Mouse (Mus musculus): ENCODE measurements around the gene Nadk.

DNA sequence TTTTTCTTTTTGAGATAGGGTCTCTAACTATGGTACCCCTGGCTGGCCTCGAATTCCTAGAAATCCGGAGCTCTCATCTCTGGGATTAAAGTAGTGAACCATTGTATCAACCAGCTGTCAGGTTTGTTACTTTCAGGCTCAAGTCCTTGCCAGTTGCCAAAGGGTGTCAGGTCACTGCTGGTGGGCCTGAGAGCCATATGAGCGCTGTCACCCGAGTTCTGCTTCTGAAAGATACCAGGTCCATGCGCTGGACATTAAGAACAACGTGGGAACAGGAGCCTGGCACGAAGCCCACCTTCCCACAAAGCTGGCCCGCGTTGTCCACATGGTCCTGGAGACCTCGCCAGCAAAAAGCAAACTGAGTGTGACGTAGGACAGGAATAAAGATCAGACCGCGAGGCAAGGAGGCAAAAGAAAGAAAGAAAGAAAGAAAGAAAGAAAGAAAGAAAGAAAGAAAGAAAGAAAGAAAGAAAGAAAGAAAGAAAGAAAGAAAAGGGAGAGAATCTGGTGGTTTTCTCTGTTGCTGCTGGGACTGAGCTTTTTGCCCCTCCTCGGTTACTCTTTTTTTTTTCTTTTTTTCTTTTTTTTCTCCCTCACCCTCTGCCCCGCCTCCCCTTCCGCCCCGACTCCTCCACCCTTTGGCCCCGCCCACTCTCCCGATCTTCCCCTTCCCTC is 684 bp downstream of the Nadk start:
- TF ChIP-seq PAX5 (IDR thresholded peaks at IDR 0.05; ENCODE audit: low read length) (no peak), MAFK (IDR thresholded peaks at IDR 0.05; ENCODE audit: insufficient replicate concordance, low read length) (no peak), CTCF (conservative IDR thresholded peaks at IDR 0.05 in 1 of 2, IDR thresholded peaks at IDR 0.05 in 1 of 2; ENCODE audit: low read depth in 2 of 2, low read length in 2 of 2) (no peak), MXI1 (IDR thresholded peaks at IDR 0.05; ENCODE audit: low read depth, low read length) (no peak), POLR2A (IDR thresholded peaks at IDR 0.05; ENCODE audit: low read depth, low read length) (no peak), UBTF (IDR thresholded peaks at IDR 0.05; ENCODE audit: low read depth, low read length) (no peak), BHLHE40 (IDR thresholded peaks at IDR 0.05; ENCODE audit: low read depth, low read length) (no peak), E2F4 (IDR thresholded peaks at IDR 0.05; ENCODE audit: insufficient replicate concordance, low read depth, low read length) (no peak), HCFC1 (IDR thresholded peaks at IDR 0.05; ENCODE audit: low read depth, low read length) (no peak)
